Mouse (Mus musculus) midbrain, embryonic 12.5 days (tissue): ENCODE data around the gene Snrnp200. TPM values are rescaled to one million over a fixed set of nuclear protein-coding genes. Genes with fewer than 3 reads are reported as not detected.
A peak's percentile ranks its signal among the peaks of the same experiment; 100 is the strongest.
"Not testable (repeated sequence)": the region's sequence is repeated elsewhere in the genome, so short reads cannot be mapped to it uniquely, and the experiment has no call there.

Experiments used
- ATAC-seq: fragments of 200-750 bp; cut with Nextera tagmentation; 2 replicates; pipeline ENCODE4 v1.8.0; 2017; ENCODE audit warnings: low read depth, moderate TSS enrichment, moderate library complexity; ENCODE audit not compliant: low FRiP score
- H3K27ac ChIP-seq: fragments of 300-500 bp; sonication (generic); replicated peaks from 2 replicates; pipeline ENCODE4 v1.5.1; 2016; ENCODE audit warnings: mild to moderate bottlenecking
- H3K27me3 ChIP-seq: fragments of 300-500 bp; sonication (generic); 2 replicates; pipeline ENCODE4 v1.6.1; 2016; ENCODE audit warnings: mild to moderate bottlenecking
- H3K36me3 ChIP-seq: fragments of 300-500 bp; sonication (generic); 2 replicates; pipeline ENCODE4 v1.6.1; 2016
- H3K4me1 ChIP-seq: fragments of 300-500 bp; sonication (generic); 2 replicates; pipeline ENCODE4 v1.6.1; 2016
- H3K4me2 ChIP-seq: fragments of 300-500 bp; sonication (generic); replicated peaks from 2 replicates; pipeline ENCODE4 v1.6.1; 2016; ENCODE audit warnings: mild to moderate bottlenecking, moderate library complexity
- H3K4me3 ChIP-seq: fragments of 300-500 bp; sonication (generic); 2 replicates; pipeline ENCODE4 v1.5.1; 2016; ENCODE audit warnings: mild to moderate bottlenecking
- H3K9ac ChIP-seq: fragments of 300-500 bp; sonication (generic); replicated peaks from 2 replicates; pipeline ENCODE4 v1.6.1; 2016; ENCODE audit warnings: mild to moderate bottlenecking, moderate library complexity
- H3K9me3 ChIP-seq: fragments of 300-500 bp; sonication (generic); 2 replicates; pipeline ENCODE4 v1.6.1; 2016; ENCODE audit warnings: mild to moderate bottlenecking
- WGBS: fragments of 180-500 bp; shearing (Covaris S2); methylation state at CpG from one replicate; pipeline ENCODE4 v1.1.7; 2016; 5-methylcytosine and 5-hydroxymethylcytosine counted together
- polyA plus RNA-seq: library from polyadenylated mRNA; unstranded; fragments of >200 nt; fragmentation: Nextera tagmentation; extraction: Ambion mirVana; gene quantifications from 2 replicates; pipeline ENCODE4 v1.2.1, GENCODE M21; 2016

Gene Snrnp200
- polyA plus RNA-seq, 1 experiment from 2014 or later, result 94.6 TPM

GRCm38 (mm10) chr2:127262480-127262879, 54.3 kb downstream of the Snrnp200 start:
- Histone ChIP-seq H3K27me3 (no peaks in the 10 kb centered on the region), H3K9ac (no peak overlapping the region), H3K4me1 (no peaks in the 10 kb centered on the region), H3K27ac (no peak overlapping the region), H3K4me2 (no peak overlapping the region), H3K36me3 (peaks cover 27% of the 10 kb centered on the region), H3K9me3 (no peaks in the 10 kb centered on the region), H3K4me3 (no peak overlapping the region)
- no peak for ATAC-seq

GRCm38 (mm10) chr2:127267854-127268253, 59.7 kb downstream of the Snrnp200 start:
- peaks cover 11% of the 10 kb centered on the region for H3K4me1 ChIP-seq
- H3K27me3 ChIP-seq, result no peaks in the 10 kb centered on the region
- no peak overlapping the region for H3K4me3 ChIP-seq
- H3K36me3 ChIP-seq, result 0 out of 2 replicates have a peak, but pooled peaks cover 2% of the 10 kb centered on the region
- no peak overlapping the region for H3K27ac ChIP-seq
- WGBS, result 35% methylated on average over 4 of the region's 4 CpGs
- no peak overlapping the region for H3K9ac ChIP-seq
- H3K4me2 ChIP-seq, result no peak overlapping the region
- H3K9me3 ChIP-seq, result no peaks in the 10 kb centered on the region
- no peak for ATAC-seq

- peak within 1 kb of the TSS; percentile 78 for H3K9ac ChIP-seq
- 0 out of 2 replicates have a peak, but pooled peaks cover 3% of the 10 kb centered on the region for H3K36me3 ChIP-seq
- peak; percentile 98 for ATAC-seq
- peaks cover 16% of the 10 kb centered on the region for H3K4me1 ChIP-seq
- no peaks in the 10 kb centered on the region for H3K27me3 ChIP-seq
- peak within 1 kb of the TSS; percentile 93 for H3K27ac ChIP-seq
- no peaks in the 10 kb centered on the region for H3K9me3 ChIP-seq
- H3K4me2 ChIP-seq, result peak within 1 kb of the TSS; percentile 82
- peak within 1 kb of the TSS; percentile 75 for H3K4me3 ChIP-seq
- under 1% methylated on average over 49 of the region's 49 CpGs for WGBS
Observed at GRCm38 (mm10) chr2:127269491-127270299, 61.5 kb downstream of the Snrnp200 start, which contains the start of gene Stard7. Gene Stard7 (plus strand): TSS chr2:127270218.

- Histone ChIP-seq H3K4me3 (peak overlapping the region; percentile 75), H3K9ac (peak overlapping the region; percentile 78), H3K4me2 (peak overlapping the region; percentile 82), H3K4me1 (peaks cover 21% of the 10 kb centered on the region), H3K9me3 (no peaks in the 10 kb centered on the region), H3K27ac (peak overlapping the region; percentile 93), H3K27me3 (no peaks in the 10 kb centered on the region), H3K36me3 (0 out of 2 replicates have a peak, but pooled peaks cover 3% of the 10 kb centered on the region)
- WGBS, result under 1% methylated on average over 67 of the region's 75 CpGs
- ATAC-seq, result peak; percentile 96
Observed at GRCm38 (mm10) chr2:127270300-127271041, 62.3 kb downstream of the Snrnp200 start.

GRCm38 (mm10) chr2:127271042-127271515, 62.9 kb downstream of the Snrnp200 start:
- Histone ChIP-seq H3K27me3 (no peaks in the 10 kb centered on the region), H3K4me3 (peak overlapping the region; percentile 75), H3K27ac (peak overlapping the region; percentile 93), H3K36me3 (0 out of 2 replicates have a peak, but pooled peaks cover 3% of the 10 kb centered on the region), H3K9me3 (no peaks in the 10 kb centered on the region), H3K4me1 (peaks cover 23% of the 10 kb centered on the region), H3K9ac (peak overlapping the region; percentile 78), H3K4me2 (peak overlapping the region; percentile 82)
- WGBS, result 9% methylated on average over 8 of the region's 8 CpGs
- ATAC-seq, result no peak

- H3K4me2 ChIP-seq, result peak overlapping the region; percentile 82; the same call in 1 of the 2 replicates
- H3K4me3 ChIP-seq, result not testable (repeated sequence)
Observed at GRCm38 (mm10) chr2:127272049-127272448, 63.9 kb downstream of the Snrnp200 start.

GRCm38 (mm10) chr2:127272806-127273205, 64.6 kb downstream of the Snrnp200 start:
- H3K27ac ChIP-seq, result no peak overlapping the region
- 98% methylated on average over 3 of the region's 3 CpGs for WGBS
- 0 out of 2 replicates have a peak, but pooled peaks cover 3% of the 10 kb centered on the region for H3K36me3 ChIP-seq
- no peak for ATAC-seq
- H3K4me1 ChIP-seq, result peaks cover 23% of the 10 kb centered on the region
- H3K4me2 ChIP-seq, result no peak overlapping the region
- no peak overlapping the region for H3K4me3 ChIP-seq
- no peaks in the 10 kb centered on the region for H3K27me3 ChIP-seq
- no peaks in the 10 kb centered on the region for H3K9me3 ChIP-seq
- H3K9ac ChIP-seq, result no peak overlapping the region

More at GRCm38 (mm10) chr2:127272049-127272448, 63.9 kb downstream of the Snrnp200 start:
- H3K4me1 ChIP-seq, result peaks cover 23% of the 10 kb centered on the region
- 94% methylated on average over 4 of the region's 4 CpGs for WGBS
- ATAC-seq, H3K9me3 ChIP-seq, H3K36me3 ChIP-seq, H3K27ac ChIP-seq, H3K9ac ChIP-seq, H3K27me3 ChIP-seq: not testable (repeated sequence)

GRCm38 (mm10) chr2:127274590-127274989, 66.4 kb downstream of the Snrnp200 start:
- Histone ChIP-seq H3K9me3 (no peaks in the 10 kb centered on the region), H3K27ac (no peak overlapping the region), H3K4me1 (peaks cover 23% of the 10 kb centered on the region), H3K36me3 (0 out of 2 replicates have a peak, but pooled peaks cover 3% of the 10 kb centered on the region), H3K4me2 (no peak overlapping the region), H3K4me3 (no peak overlapping the region), H3K27me3 (no peaks in the 10 kb centered on the region), H3K9ac (no peak overlapping the region)
- 82% methylated on average over 2 of the region's 2 CpGs for WGBS
- no peak for ATAC-seq

- Histone ChIP-seq H3K27ac (no peak overlapping the region), H3K27me3 (no peaks in the 10 kb centered on the region), H3K36me3 (0 out of 2 replicates have a peak, but pooled peaks cover 3% of the 10 kb centered on the region), H3K4me1 (peaks cover 23% of the 10 kb centered on the region), H3K4me3 (no peak overlapping the region), H3K9ac (no peak overlapping the region), H3K4me2 (no peak overlapping the region), H3K9me3 (no peaks in the 10 kb centered on the region)
- ATAC-seq, result no peak
- WGBS, result 89% methylated on average over 5 of the region's 5 CpGs
Observed at GRCm38 (mm10) chr2:127275551-127276320, 67.5 kb downstream of the Snrnp200 start.

- Histone ChIP-seq H3K9me3 (no peaks in the 10 kb centered on the region), H3K4me3 (no peak overlapping the region), H3K4me2 (no peak overlapping the region), H3K27ac (no peak overlapping the region), H3K36me3 (no peaks in the 10 kb centered on the region), H3K27me3 (no peaks in the 10 kb centered on the region), H3K4me1 (peaks cover 11% of the 10 kb centered on the region), H3K9ac (no peak overlapping the region)
- no peak for ATAC-seq
Observed at GRCm38 (mm10) chr2:127278162-127278561, 70.0 kb downstream of the Snrnp200 start.
